Mouse (Mus musculus): ENCODE results near the gene Aqp1.

Aqp1 gene

DNA sequence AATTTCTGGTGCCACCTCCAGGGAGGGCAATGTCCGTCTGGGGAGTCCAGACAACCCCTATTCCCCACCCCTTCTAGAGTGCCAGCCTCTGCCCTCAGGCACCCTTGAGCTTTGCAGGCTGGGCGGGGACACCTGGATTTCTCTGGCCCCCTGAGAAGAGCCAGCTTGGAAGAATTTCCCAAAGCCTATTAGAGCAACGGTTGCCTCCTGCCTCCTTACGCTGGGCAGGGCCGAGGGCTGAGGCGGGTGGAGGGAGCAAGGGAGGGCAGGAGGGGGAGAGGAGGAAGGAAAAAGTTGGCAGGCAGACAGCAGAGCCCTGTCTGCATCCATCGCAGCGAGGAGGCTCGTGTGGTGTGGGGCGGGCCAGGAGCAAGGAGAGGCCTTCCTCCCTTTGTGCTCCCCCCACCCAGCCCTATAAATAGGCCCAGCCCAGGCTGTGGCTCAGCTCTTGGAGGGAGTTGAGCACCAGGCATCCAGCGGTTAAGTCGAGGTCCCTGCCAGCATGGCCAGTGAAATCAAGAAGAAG is at the start of gene Aqp1:
Aqp1 (plus strand) TSS at position 444 of the 526 bp plus-strand sequence.
- DNase-seq (ENCODE audit: inconsistent age in 2 of 2, low spot score in 1 of 2), result peak; percentile 19 to 35

DNA sequence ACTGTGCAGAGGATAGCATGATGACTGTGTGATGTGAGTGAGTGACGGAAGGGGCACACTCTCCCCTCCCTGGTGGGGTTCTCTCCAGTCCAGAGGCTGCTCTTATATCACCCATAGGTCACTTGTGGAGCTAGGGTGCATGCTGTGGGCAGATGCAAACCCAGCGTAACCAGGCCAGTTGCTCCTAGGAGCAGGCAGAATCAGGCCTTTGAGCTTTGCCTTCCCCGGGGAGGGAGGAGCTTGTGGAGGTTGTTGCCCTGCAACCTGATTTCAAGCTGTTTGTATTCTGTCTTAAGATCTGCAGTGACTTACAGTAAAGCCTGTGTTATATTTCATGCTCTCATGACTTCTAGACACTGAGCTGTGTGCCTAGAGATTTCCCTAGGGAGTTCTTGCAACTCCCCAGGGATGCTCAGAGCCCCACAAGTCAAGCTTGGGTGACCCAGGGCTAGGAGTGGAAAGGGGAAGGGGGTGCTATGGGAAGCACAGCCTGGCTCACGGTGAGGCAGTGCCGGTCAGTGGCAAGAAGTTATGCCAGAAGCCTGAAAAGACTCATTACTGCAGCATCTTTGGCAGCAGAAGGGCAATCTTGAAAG is 48.1 kb upstream of the Aqp1 start:
- DNase-seq (ENCODE audit: inconsistent age in 2 of 2, low spot score in 1 of 2), result no peak

DNA sequence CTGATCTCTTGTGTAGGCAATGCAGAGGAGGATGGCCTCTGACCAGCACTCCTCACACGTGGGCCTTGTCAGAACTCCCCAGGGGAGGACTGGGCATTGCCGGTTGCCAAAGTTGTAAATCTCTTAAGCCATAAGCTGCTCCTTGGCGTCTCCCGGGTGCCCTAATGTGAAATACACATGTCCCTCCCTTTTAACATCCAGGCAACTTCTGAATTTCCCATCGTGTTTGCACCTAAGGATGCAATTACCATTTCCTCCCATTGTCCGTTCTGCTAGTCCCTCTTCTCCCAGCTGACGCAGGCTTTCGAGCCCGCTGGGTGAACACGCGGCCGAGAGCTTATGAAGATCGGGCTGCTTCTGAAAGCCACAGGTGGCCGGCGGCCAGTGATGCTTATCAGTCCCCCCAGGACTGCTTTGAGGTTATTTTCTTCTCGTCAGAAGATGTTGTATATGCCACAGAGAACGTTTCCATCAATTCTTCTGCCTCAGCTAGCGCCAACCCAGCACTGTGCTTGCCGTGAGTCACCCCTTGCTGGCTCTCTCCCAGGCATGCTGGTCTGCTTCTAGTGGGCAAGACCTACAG is 41.6 kb upstream of the Aqp1 start:
- peak; percentile 30 to 55 for DNase-seq (ENCODE audit: inconsistent age in 2 of 2, low spot score in 1 of 2)

DNA sequence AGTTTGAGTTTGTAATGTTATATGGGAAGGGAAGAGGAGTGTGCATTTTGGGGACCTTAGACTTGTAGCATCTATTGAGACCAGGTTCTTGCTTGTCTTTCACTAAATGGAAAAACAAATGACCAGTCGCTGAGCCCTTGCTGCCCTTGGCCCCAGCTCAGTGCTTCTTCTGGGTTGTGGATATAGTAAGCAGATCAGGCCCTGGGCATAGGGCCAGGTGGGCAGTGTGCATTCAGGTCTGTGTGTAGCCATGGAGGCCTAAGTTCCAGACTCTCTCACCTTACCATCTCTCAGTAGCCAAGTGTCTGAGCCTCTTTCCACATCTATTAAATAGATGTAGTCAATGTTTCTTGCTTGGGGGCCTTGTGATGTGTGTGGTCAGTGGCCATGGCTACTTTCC is 40.9 kb upstream of the Aqp1 start:
- no peak for DNase-seq (ENCODE audit: inconsistent age in 2 of 2, low spot score in 1 of 2)

DNA sequence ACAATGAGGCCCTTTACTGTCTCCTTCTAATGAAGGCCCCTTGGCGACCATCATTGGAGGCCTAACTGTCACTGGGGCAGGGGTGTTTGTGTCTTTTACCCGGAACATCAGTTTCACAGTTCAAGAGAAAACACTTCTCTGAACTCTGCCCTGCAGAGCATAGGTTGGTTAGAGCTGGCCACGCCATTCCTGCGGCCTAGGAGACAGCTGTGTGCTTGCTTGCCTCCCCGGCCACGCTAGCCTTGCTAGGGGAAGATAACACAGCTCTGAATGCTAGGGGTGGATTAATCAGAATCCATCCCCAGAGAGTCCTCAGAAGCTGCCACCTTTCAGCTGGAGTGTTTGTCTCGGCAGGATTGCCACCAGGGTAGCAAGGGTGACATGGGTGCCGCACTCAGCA is 36.8 kb upstream of the Aqp1 start:
- no peak for DNase-seq (ENCODE audit: inconsistent age in 2 of 2, low spot score in 1 of 2)

DNA sequence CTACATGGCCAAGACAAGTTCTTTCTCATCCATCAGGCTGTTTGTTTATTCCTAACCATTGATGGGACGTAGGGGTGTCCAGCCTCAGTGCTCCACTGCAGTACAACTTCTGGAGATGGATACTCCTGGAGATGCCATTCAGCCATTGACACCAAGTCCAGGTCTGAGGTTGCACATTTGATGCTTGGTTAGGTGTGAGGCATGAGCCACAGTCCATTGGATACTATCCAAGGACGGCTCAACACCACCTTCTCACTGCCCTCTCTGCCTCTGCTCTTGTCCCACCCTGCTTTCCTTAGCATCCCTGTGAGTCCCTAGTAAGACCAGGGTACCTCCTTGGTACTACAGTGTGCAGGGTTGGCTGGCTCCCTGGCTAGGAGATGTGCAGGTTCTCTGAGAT is 36.3 kb upstream of the Aqp1 start:
- DNase-seq (ENCODE audit: inconsistent age in 2 of 2, low spot score in 1 of 2), result no peak

DNA sequence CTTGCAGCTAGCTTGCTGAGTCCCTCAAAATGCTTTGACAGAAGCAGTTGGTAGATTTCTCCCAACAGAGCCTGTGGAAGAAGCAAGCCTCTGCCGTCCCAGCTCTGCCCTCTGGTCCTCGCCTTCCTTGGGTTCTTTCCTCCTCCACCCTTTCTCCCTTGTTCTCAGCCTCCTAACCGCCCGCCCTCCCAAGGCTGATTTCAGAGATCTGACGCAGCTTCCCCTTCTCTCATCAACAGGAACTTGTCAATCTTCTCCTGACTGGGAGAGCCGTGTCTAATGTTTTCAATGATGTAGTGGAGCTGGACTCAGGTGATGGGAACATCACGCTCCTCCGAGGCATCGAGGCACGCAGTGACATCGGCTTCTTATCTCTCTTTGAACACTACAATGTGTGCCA is 35.5 kb upstream of the Aqp1 start:
- no peak for DNase-seq (ENCODE audit: inconsistent age in 2 of 2, low spot score in 1 of 2)

DNA sequence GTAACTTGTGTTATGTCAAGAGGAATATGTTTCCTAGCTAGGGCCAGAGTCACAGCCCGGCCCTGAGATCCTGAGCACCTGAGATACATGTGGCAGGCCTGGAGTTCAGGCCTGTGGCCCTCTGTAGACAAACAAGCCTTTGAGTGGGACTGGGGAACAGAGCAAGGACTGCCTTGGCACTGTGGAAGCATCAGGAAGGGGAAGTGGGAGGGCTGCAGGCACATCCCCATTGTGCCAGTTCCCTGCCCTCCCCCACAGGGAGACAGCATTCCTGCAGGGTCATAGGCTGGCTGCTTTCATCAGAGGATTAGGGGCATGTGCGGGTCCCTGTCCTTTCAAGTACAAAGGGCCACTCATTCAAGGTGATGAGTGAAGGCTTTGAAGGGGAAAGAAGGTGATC is 26.1 kb upstream of the Aqp1 start:
- no peak for DNase-seq (ENCODE audit: inconsistent age in 2 of 2, low spot score in 1 of 2)

DNA sequence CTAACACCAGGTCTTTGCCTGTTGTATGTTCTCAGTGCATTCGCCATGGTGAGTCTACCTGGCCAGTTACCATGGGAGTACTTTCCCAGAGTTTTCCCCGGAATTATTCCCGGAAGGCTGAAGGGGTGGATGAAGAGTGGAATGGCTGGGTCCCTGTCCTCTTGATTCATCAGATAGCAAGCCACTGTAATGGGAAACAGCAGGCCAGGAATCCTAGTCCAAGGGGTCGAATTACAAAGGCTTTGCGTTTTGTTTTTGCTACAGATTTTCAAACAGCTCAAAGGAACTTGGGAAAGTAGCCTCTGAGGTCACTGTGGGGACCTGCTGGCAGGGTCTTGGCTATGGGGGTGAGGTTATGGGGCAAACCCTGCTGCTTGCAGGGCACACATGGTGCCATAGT is 24.3 kb upstream of the Aqp1 start:
- no peak for DNase-seq (ENCODE audit: inconsistent age in 2 of 2, low spot score in 1 of 2)

DNA sequence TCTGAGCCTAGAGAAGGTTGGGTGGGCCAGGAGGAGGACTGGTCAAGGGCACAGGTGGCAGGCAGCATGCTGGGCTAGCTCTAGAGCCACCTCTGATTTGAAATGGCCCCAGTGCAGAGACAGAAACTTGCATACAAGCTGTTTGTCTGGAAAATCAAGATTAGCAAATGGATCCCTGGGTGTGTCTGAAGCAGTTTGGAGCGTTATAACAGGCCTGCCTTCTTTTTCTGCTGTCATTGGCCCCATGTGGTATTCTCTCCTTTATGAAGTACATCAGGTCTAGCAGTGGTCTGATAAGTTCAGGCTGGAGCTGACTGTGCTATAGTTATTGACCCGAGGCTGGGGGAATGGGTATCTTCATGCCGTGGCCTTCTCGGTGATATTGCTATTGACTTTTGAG is 22.3 kb upstream of the Aqp1 start:
- DNase-seq (ENCODE audit: inconsistent age in 2 of 2, low spot score in 1 of 2), result no peak

DNA sequence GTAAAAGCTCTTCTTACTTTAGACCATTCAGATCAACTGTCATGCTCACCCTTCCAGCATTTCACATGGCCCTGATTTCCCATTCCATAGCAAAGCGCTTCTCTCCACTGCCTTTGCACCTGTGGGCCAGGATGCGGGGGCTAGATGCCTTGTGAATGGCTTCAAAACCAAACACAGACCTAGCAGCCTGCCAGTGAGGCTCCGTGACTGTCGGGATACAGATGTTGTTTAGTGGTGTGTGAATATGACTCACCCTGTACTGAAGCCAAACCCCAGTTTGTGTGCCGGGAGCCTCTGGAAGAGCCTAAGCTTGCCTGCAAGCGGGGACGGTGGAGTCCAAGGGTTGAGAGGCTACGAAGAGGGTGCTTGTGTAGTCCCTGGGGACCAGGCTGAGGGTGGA is 21.6 kb upstream of the Aqp1 start:
- DNase-seq (ENCODE audit: inconsistent age in 2 of 2, low spot score in 1 of 2), result no peak

DNA sequence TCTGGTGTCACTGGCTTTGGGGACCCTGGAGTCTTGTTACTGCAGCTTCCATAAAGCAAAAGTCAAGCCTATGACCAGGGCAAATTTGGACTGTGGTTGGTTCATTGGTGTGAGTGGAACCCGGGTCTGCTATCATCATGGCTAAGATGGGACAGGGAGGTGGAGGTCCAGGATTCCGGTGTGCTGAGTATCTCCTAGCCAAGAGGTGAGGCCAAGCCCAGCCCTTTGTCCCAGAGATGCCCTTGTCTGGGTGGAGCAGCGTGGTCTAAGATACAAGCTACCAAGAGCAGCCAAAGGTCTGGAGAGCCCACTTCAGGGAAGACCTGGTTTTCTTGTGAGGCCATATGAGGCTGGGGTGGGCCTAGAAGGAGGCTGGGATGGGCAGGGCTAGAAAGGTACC is 17.6 kb upstream of the Aqp1 start:
- no peak for DNase-seq (ENCODE audit: inconsistent age in 2 of 2, low spot score in 1 of 2)

DNA sequence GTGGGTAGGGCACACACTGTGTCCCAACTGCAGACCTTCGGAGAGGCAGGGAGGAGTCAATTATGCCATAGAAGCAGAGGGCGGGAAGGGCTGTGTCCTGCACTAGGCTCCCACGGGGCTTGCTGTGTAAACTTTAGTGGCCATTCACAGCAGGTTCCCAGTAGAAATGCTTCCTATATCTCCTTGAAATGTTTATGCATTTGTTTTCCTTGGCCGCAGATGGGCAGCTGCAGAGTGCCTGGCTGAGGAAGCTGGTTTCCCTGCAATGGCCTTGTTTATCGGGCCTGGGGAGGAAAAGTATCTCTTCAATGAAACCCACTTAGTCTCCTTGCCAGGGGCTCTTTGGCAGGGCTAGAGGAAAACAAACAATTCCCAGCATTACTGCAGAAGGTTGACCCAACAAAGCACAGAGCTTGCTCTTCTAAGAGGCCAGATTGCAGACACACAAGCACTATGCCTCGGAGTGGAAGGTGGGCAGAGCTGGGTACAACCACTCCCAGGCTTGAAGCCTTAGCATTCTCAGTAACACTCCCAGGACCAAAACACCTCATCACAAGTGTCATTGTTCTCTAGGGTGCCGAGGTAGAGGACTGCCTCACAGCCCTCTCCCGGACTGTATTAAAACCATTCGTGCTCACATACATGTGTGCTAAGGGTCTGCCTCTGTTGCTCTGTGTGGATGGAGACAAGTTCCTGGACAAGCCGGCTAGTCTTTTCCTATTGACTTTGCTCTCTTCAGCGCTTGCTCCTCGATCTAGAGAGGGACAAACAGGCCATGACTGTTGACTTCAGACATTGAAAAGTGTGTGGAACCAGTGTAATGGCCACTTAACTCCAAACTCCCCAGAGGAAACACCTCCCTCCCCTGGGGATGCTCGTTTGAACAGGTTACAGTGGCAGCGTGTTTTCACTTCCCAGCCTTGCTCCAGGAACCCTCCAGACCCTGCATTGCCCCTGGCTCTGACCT is 16.4 kb upstream of the Aqp1 start:
- no peak for DNase-seq (ENCODE audit: inconsistent age in 2 of 2, low spot score in 1 of 2)

DNA sequence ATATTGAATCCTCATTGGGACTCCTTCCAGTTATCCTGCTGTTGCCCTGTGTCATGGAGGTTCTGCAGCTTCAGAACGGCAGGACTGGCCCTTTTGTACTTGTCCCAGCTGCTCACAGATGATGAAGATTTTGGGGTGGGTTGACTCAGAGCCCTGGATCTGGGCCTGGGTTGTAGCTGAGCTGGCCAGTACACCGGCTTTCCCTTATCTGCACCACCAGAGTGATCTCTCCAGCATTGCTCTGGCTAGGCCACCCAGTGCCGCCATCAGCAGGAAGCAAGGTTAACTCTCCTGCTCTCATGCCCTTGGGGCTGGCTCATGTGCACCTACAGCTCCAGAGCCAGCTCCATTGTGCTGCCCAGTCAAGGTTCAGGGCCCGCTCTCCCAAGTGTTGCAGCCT is 15.3 kb upstream of the Aqp1 start:
- DNase-seq (ENCODE audit: inconsistent age in 2 of 2, low spot score in 1 of 2), result no peak

DNA sequence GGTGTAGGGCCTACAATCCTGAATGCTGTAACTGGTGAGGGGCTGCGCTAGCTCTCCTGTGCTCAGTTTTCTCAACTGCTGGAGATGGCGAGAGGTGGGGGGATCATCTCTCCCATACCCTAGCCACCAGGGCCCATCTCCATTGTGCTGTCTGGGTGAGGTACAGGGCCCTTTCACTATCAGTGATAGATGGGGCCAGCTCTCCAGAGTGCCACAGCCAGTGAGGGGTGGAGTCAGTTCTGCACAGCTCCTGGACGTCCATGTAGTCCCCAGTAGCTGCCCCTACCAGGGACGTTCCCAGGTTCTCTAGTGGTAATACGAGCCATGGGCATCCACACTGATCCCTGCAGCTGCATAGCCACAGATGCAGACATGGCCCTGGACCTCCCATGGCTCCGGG is 14.7 kb upstream of the Aqp1 start:
- no peak for DNase-seq (ENCODE audit: inconsistent age in 2 of 2, low spot score in 1 of 2)

DNA sequence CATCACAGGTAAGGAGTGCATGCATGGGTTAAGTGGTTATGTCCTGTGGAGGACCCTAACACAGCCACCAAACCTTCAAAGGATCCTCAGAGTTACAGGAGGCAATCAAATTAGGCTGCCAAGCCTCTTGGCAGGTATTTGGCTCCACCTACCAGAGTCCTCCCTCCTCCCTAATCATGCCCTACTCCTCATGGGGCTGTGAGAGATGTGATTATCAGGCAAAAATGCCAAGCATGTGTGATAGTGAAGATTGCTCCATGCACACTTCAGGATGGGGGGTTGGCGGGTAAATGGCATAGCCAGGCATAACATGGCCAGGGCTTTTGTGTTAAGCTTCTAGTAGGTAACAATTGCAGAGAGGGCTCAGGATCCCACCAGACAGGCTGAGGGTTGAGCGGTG is 13.3 kb upstream of the Aqp1 start:
- no peak for DNase-seq (ENCODE audit: inconsistent age in 2 of 2, low spot score in 1 of 2)

DNA sequence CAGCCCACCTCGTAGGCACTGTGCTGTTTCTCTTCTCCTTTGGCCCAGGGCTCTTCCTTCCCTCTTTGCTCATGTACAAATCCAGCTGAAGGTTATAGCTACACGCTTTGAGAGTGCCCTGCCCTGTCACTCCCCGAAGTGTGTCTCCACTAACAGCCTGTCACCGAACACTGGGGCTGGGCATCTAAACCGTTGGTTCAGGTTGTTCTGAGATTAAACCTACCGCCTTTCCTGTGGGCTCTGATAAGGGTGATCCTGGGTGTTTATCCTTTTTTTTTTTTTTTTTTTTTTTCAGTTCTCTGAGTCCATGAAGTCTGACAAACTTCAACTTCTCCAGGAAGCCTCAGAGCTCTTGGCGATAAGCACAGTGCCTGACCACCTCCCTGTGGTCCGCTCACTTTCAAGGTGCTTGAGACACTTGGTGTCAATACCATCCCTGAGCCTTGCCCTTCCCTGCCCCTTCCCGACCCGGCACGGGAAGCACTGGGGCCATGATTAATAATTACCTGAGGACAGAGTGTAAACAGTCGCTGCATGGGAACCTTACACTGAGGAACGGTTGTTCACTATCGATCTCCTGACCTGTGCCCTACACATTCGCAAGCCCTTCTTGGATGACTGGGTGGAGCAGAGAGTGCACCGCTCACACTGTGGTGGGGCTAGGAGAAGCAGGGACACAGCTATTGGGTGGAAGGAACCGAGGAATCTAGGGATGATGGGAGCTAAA is 12.2 kb upstream of the Aqp1 start:
- DNase-seq (ENCODE audit: inconsistent age in 2 of 2, low spot score in 1 of 2), result no peak

DNA sequence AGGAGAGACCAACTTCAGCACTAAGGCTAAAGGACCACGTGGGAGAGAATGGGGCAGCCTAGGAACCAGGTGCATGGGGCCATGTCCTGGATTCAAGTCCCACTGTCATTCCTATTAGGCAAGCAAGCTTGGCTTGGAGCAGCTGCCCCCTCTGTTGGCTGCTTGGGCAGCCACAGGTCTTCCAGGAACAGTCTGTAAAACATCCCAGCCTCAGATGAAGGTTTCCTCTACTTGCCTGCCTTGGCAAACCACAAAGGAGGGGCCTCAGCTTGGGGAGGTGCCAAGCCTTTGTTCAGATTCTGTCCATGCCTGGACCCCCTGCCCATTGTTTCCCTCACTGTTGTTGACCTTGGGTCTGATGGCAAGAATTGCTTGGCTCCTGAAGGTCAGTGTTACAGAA is 11.4 kb upstream of the Aqp1 start:
- no peak for DNase-seq (ENCODE audit: inconsistent age in 2 of 2, low spot score in 1 of 2)

DNA sequence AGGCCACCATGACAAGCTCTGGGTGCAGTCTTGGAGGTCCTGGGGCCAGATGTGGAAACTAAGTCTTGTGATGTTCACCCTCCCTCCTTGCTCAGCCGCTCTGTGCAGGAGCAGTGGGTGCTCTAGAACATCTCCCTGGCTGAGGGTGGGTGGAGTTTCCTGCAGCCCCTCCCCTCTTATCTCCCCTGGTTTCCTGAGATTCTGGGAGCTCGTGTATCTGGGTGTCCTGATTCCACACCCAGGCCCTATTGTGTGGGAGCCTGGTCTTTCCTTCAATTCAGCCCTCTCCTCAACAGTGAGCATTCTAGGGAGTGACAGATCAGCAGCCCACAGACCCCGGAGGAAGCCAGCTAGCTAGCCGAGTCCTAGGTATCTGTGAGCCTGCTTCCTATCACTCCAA is 9.9 kb upstream of the Aqp1 start:
- DNase-seq (ENCODE audit: inconsistent age in 2 of 2, low spot score in 1 of 2), result no peak

DNA sequence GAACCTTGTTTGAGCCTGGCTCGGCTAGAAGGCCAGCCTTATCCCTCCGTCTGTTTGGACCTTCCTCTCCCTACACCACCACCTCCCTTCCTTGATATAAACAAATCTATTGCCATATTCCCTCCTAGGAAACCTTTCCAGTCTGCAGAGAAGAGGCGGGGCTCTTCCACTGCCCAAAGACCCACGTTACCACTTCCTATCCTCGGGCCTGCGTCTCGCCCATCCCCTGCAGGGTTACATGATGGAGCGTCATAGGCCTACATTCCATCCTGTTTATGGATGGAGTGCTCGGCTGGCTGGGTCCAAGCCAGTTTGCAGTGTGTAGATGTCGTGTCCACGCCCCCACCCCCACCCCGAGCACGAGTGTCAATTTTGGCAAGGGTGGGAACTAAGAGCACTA is 8.9 kb upstream of the Aqp1 start:
- no peak for DNase-seq (ENCODE audit: inconsistent age in 2 of 2, low spot score in 1 of 2)

DNA sequence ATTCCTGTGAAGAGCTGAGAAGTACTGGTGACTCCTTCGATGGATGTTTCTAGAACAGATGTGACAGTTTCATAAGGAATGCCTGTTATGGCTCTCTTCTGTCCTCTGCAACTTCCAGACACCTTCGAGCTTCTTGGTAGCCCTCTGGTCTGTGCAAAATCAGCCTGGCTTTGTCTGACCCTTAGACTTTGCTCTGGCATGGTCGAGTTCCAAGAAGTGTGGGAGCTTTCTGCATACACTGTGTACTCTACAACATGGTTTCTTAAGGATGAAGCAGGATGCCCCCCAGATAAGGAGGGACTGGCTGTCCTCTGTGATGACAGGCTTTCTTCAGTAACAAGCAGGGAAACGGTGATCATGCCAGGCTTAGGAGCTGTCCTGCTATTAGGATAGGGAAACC is 8.1 kb upstream of the Aqp1 start:
- DNase-seq (ENCODE audit: inconsistent age in 2 of 2, low spot score in 1 of 2), result no peak

All from adrenal gland, adult (tissue).